Mouse (Mus musculus): ENCODE results near the gene Klf3.

DNA sequence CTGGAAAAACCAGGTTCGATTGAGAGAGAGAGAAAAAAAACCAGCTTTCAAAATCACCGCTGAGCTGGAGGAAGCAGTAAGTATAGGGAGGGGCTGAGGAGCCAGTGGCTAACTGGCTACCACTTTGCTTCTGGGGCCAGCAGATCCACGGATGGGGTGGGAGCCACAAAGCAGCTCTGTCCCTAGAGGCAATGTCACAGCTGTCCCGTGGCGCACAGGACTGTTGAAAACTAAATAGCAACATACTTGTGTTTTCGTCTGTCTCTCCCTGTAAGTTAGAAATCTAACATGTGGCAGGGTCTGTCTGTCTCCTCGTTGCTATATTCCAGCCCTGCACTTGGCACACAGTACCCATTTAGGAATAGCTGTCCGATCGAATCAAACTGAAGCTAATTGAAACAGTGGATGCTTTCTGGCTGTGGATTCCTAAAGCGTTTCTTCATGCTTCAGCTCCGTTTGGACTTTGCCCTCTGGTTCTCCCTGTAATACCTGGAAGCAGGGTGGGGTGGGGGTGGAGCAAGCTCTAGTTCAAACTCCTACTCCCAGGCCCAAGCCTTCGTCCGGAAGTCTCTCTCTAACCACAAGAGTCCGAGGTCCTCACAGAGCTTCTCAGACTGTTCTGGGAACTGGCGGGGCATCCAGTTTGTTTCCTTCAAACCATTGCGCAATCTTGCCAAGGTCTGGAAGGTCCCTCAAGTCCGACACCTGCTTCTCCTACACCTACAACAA is 58.4 kb downstream of the Klf3 start:
- TF ChIP-seq CTCF (IDR thresholded peaks at IDR 0.05; ENCODE audit: control insufficient read depth, insufficient read depth, insufficient replicate concordance, low read depth, low read length) (no peak), POLR2A (IDR thresholded peaks at IDR 0.05; ENCODE audit: control insufficient read depth, low read depth, low read length) (no peak)
